8 mouse cellular contexts compared by ENCODE assay signal in the genomic region with DNA sequence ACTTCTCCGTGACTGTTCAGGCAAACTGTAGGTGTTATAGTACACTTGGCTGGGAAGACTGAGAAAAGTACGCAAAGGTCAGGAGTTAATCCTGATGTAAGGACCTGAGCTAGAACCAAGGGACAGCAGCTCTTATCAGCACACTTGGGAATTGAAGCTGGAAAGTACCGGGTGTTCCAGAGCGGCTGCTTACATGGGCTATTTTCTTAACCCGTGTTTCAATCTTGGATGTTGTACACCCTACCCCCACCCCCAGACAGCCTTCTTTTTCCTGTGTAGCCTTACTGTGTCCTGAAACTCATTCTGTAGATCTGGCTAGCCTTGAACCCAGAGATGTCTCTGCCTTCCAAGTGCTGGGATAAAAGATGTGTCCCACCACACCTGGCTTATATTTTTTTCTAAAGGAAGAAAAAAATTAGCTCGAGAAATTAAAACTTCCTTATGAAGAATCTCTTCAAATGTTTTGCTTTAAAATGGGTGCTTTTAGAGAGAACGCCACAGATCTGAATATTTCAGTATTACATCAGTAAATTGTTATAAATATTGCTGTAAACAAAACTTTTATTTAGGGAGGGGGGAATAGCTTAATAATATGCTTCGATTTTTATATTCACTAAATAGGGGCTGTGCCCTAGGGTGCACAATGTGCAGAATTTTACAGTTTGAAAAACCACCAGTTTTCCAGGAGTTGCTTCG. TPM values are rescaled to one million over a fixed set of nuclear protein-coding genes. Genes with fewer than 3 reads are reported as not detected.
DNase-seq lines count a peak whose midpoint lies in the region; ATAC-seq and TF ChIP-seq lines count a peak whose summit lies in the region.

No protein-coding gene starts in this region.

- H3K4me3 ChIP-seq in heart, embryonic 14.5 days (ENCODE audit: control insufficient read depth in 1 of 2, insufficient read depth in 1 of 2, low read depth in 1 of 2, low read length in 2 of 2): peak overlapping the region; percentile 92 to 94
- peak overlapping the region; percentile 89 to 95 for H3K4me3 ChIP-seq in liver, embryonic 14.5 days (ENCODE audit: insufficient read depth in 1 of 2, low read depth in 2 of 2, low read length in 2 of 2)

- no peaks in the 10 kb centered on the region for H3K27me3 ChIP-seq in heart, embryonic 14.5 days (ENCODE audit: control insufficient read depth, insufficient read depth, low read length)
- no peaks in the 10 kb centered on the region; the same call in 1 of the 2 replicates for H3K27me3 ChIP-seq in liver, embryonic 14.5 days (ENCODE audit: control insufficient read depth, insufficient read depth, low read length)

- peak overlapping the region; percentile 72 for H3K4me2 ChIP-seq in heart, embryonic 14.5 days (ENCODE audit: low read length)
- H3K4me2 ChIP-seq in liver, embryonic 14.5 days (ENCODE audit: low read depth): peak overlapping the region; percentile 98

- DNase-seq in adrenal gland, postnatal 14 days: peak; percentile 34
- no peak for DNase-seq in adrenal gland, postnatal 25 days
- peak; percentile 29 for DNase-seq in MN1 (ENCODE audit: low spot score)
- no peak for DNase-seq in liver, embryonic 14.5 days (ENCODE audit: low read depth in 3 of 3, low spot score in 3 of 3)
- no peak for DNase-seq in Muller cell, postnatal 12 days (ENCODE audit: inconsistent ontology term)
- no peak for DNase-seq in layer of hippocampus, postnatal 25 days (ENCODE audit: extremely low spot score in 1 of 2, low spot score in 1 of 2)
- no peak for DNase-seq in adrenal gland, adult 2 months

- peak overlapping the region; percentile 89 to 99 for H3K27ac ChIP-seq in heart, embryonic 14.5 days (replicated peaks in 1 of 2; ENCODE audit: control insufficient read depth in 1 of 2, insufficient read depth in 1 of 2, low read depth in 2 of 2, low read length in 2 of 2)
- peak overlapping the region; percentile 74 for H3K27ac ChIP-seq in liver, embryonic 14.5 days

- 48% methylated on average over 9 of the region's 9 CpGs for WGBS in heart, embryonic 14.5 days
- WGBS in liver, embryonic 14.5 days (ENCODE audit: insufficient replicate concordance): 54% methylated on average over 9 of the region's 9 CpGs

- ATAC-seq in heart, embryonic 14.5 days (ENCODE audit: insufficient number of reproducible peaks, insufficient read depth, low FRiP score, low read depth): no peak
- no peak for ATAC-seq in liver, embryonic 14.5 days (ENCODE audit: insufficient read depth)

- H3K36me3 ChIP-seq in heart, embryonic 14.5 days (ENCODE audit: control insufficient read depth, insufficient read depth, low read length): no peaks in the 10 kb centered on the region
- no peaks in the 10 kb centered on the region for H3K36me3 ChIP-seq in liver, embryonic 14.5 days (replicated peaks; ENCODE audit: control insufficient read depth, insufficient read depth, low read depth)

- peaks cover 5 to 21% of the 10 kb centered on the region in 2 experiments for H3K4me1 ChIP-seq in heart, embryonic 14.5 days (ENCODE audit: control insufficient read depth in 2 of 2, insufficient read depth in 2 of 2, low read length in 2 of 2)
- H3K4me1 ChIP-seq in liver, embryonic 14.5 days (replicated peaks; ENCODE audit: control insufficient read depth in 2 of 2, insufficient read depth in 2 of 2, low read length in 1 of 2): peaks cover 13 to 16% of the 10 kb centered on the region in 2 experiments

- H3K9ac ChIP-seq in heart, embryonic 14.5 days (ENCODE audit: low read length): peak overlapping the region; percentile 94
- peak overlapping the region; percentile 78 for H3K9ac ChIP-seq in liver, embryonic 14.5 days (replicated peaks)

- TF ChIP-seq EP300 in liver, embryonic 14.5 days (IDR thresholded peaks at IDR 0.05; ENCODE audit: low read depth): no peak

- no peak for TF ChIP-seq CTCF in liver, embryonic 14.5 days (IDR thresholded peaks at IDR 0.05; ENCODE audit: low read depth)

- no peaks in the 10 kb centered on the region for H3K9me3 ChIP-seq in heart, embryonic 14.5 days (ENCODE audit: control insufficient read depth, low read length)
- no peaks in the 10 kb centered on the region for H3K9me3 ChIP-seq in liver, embryonic 14.5 days (ENCODE audit: control insufficient read depth, low read length)

RNA-seq across cellular contexts. Expression of a gene that starts 13.7 kb away (rescaled TPM):
- 226 and 253 TPM in 2 replicates for total RNA-seq in adrenal gland, postnatal 14 days (2021)
- total RNA-seq in adrenal gland, postnatal 25 days (2021): 216 and 229 TPM in 2 replicates
- polyA plus RNA-seq in heart, embryonic 14.5 days (2014; fragmentation: Nextera tagmentation; extraction: Ambion mirVana): 327 and 344 TPM in 2 replicates
- polyA plus RNA-seq in liver, embryonic 14.5 days (2012; rRNA removed): 63.1 and 85.9 TPM in 2 replicates
- polyA plus RNA-seq in liver, embryonic 14.5 days (2014; fragmentation: Nextera tagmentation; extraction: Ambion mirVana): 220 and 221 TPM in 2 replicates
- total RNA-seq in layer of hippocampus, postnatal 25 days (2021): 100 to 1,000 TPM; 130 to 151 TPM
- 100 to 1,000 TPM; 208 to 242 TPM for total RNA-seq in adrenal gland, adult 2 months (2021)
- polyA plus RNA-seq in adrenal gland, adult 2 months (2012; rRNA removed): 12.5 and 14.8 TPM in 2 replicates

Comparison
In these comparisons a context has a peak if more than half of its experiments do, and no peak if none do; other contexts are left out.
1. DNase-seq: peak in adrenal gland, postnatal 14 days (single experiment) and MN1 (single experiment); none in adrenal gland, postnatal 25 days (single experiment), liver, embryonic 14.5 days (0 of 3), Muller cell, postnatal 12 days (single experiment), layer of hippocampus, postnatal 25 days (0 of 2) and adrenal gland, adult 2 months (single experiment).